Mouse (Mus musculus) G1E (cell line): ENCODE data around the gene Mgp. TPM values are rescaled to one million over a fixed set of nuclear protein-coding genes. Genes with fewer than 3 reads are reported as not detected.

Experiments used
- ATAC-seq: 2 replicates; pipeline ENCODE4 v1.8.0; 2016; ENCODE audit warnings: mild to moderate bottlenecking; ENCODE audit not compliant: insufficient number of reproducible peaks, poor library complexity, low FRiP score, severe bottlenecking; ENCODE audit errors: extremely low read depth
- DNase-seq: peaks from one replicate; pipeline ENCODE4 v3.0.0; 2012; ENCODE audit warnings: low spot score
- H3K27me3 ChIP-seq: 2 replicates; pipeline ENCODE4 v1.6.1; 2012; ENCODE audit warnings: mild to moderate bottlenecking, low read length, inconsistent platforms; ENCODE audit not compliant: insufficient read depth
- H3K36me3 ChIP-seq: replicated peaks from 2 replicates; pipeline ENCODE3; 2012; ENCODE audit warnings: mild to moderate bottlenecking, inconsistent platforms
- H3K4me1 ChIP-seq: 2 replicates; pipeline ENCODE4 v1.6.1; 2012; ENCODE audit warnings: low read depth, low read length, inconsistent platforms, mixed read lengths; ENCODE audit not compliant: insufficient read depth
- H3K4me3 ChIP-seq: 2 replicates; pipeline ENCODE4 v1.5.1; 2012; ENCODE audit warnings: low read depth, mild to moderate bottlenecking, inconsistent platforms, low read length, moderate library complexity, mixed read lengths
- H3K9me3 ChIP-seq: replicated peaks from 2 replicates; pipeline ENCODE4 v1.6.1; 2012; ENCODE audit warnings: inconsistent platforms
- CTCF ChIP-seq: IDR thresholded peaks from 2 replicates; pipeline ENCODE4 v1.5.1; 2012; ENCODE audit warnings: low read depth, low read length, inconsistent platforms, mixed read lengths
- GATA1 ChIP-seq: IDR thresholded peaks from 2 replicates; pipeline ENCODE4 v1.6.1; 2012; ENCODE audit warnings: borderline replicate concordance, low read length, inconsistent platforms, mixed read lengths
- GATA2 ChIP-seq: IDR thresholded peaks from 2 replicates; pipeline ENCODE4 v1.6.1; 2012; ENCODE audit warnings: low read depth, low read length, inconsistent platforms, borderline replicate concordance
- POLR2AphosphoS5 ChIP-seq: IDR thresholded peaks from 2 replicates; pipeline ENCODE4 v1.6.1; 2012; ENCODE audit warnings: low read depth, low read length, inconsistent platforms; ENCODE audit not compliant: insufficient replicate concordance
- TAL1 ChIP-seq: conservative IDR thresholded peaks from 2 replicates; pipeline ENCODE4 v1.6.1; 2012; ENCODE audit warnings: low read depth, low read length, inconsistent platforms, mixed read lengths
- polyA plus RNA-seq: library from polyadenylated mRNA; stranded (reverse); fragments of >175 nt; gene quantifications from 2 replicates; pipeline ENCODE4 v1.2.3, GENCODE M21; 2012
- total RNA-seq, 2 experiments: library from RNA; stranded (forward) in 1 of 2; stranded (reverse) in 1 of 2; fragments of 200-1000 nt in 1 of 2; fragments of >200 nt in 1 of 2; fragmentation: Nextera tagmentation in 1 of 2; gene quantifications; 2 replicates each; pipeline ENCODE4 v1.2.3; 2014 to 2017

The Mgp gene
- total and polyA plus RNA-seq, 3 experiments: 0.16 TPM; not detected in 2

GRCm38 (mm10) chr6:136910247-136910890, 34.7 kb upstream of the Mgp start:
- no peak overlapping the region for H3K4me3 ChIP-seq
- no peaks in the 10 kb centered on the region for H3K36me3 ChIP-seq
- ATAC-seq: no peak
- no peaks in the 10 kb centered on the region for H3K9me3 ChIP-seq
- TF ChIP-seq TAL1 (no peak), GATA1 (no peak), POLR2AphosphoS5 (no peak), GATA2 (no peak), CTCF (no peak)
- no peaks in the 10 kb centered on the region; the same call in 1 of the 2 replicates for H3K4me1 ChIP-seq
- DNase-seq: no peak
- H3K27me3 ChIP-seq: peaks cover 6% of the 10 kb centered on the region; the same call in 1 of the 2 replicates

- no peak for TF ChIP-seq TAL1
- TF ChIP-seq CTCF: no peak
- no peak for TF ChIP-seq GATA1
- TF ChIP-seq POLR2AphosphoS5: no peak
- TF ChIP-seq GATA2: no peak
- Histone ChIP-seq H3K4me3 (no peak overlapping the region), H3K4me1 (no peaks in the 10 kb centered on the region; the same call in 1 of the 2 replicates), H3K27me3 (peaks cover 10% of the 10 kb centered on the region; the same call in 1 of the 2 replicates), H3K9me3 (no peaks in the 10 kb centered on the region), H3K36me3 (no peaks in the 10 kb centered on the region)
- ATAC-seq: no peak
- DNase-seq: no peak
Measured at GRCm38 (mm10) chr6:136906937-136907293, 31.3 kb upstream of the Mgp start.

GRCm38 (mm10) chr6:136906283-136906936, 30.8 kb upstream of the Mgp start:
- DNase-seq: no peak
- H3K27me3 ChIP-seq: peaks cover 10% of the 10 kb centered on the region; the same call in 1 of the 2 replicates
- H3K4me3 ChIP-seq: no peak overlapping the region
- H3K9me3 ChIP-seq: no peaks in the 10 kb centered on the region
- H3K36me3 ChIP-seq: no peaks in the 10 kb centered on the region
- no peak for ATAC-seq
- TF ChIP-seq GATA1 (no peak), POLR2AphosphoS5 (no peak), GATA2 (no peak), CTCF (no peak), TAL1 (no peak)
- no peaks in the 10 kb centered on the region; the same call in 1 of the 2 replicates for H3K4me1 ChIP-seq

- no peaks in the 10 kb centered on the region for H3K9me3 ChIP-seq
- peaks cover 10% of the 10 kb centered on the region; the same call in 1 of the 2 replicates for H3K27me3 ChIP-seq
- DNase-seq: no peak
- ATAC-seq: no peak
- H3K36me3 ChIP-seq: no peaks in the 10 kb centered on the region
- H3K4me1 ChIP-seq: peaks cover 3% of the 10 kb centered on the region
- TF ChIP-seq GATA2 (no peak), CTCF (no peak), POLR2AphosphoS5 (no peak)
- H3K4me3 ChIP-seq: no peak overlapping the region
Measured at GRCm38 (mm10) chr6:136903885-136904470, 28.4 kb upstream of the Mgp start.

GRCm38 (mm10) chr6:136902527-136902926, 26.9 kb upstream of the Mgp start:
- no peak for TF ChIP-seq GATA1
- TF ChIP-seq TAL1: no peak
- no peak for TF ChIP-seq GATA2
- no peak for TF ChIP-seq POLR2AphosphoS5
- TF ChIP-seq CTCF: no peak
- ATAC-seq (no peak), DNase-seq (no peak)
- Histone ChIP-seq H3K36me3 (no peaks in the 10 kb centered on the region), H3K4me3 (no peak overlapping the region), H3K27me3 (peaks cover 10% of the 10 kb centered on the region; the same call in 1 of the 2 replicates), H3K9me3 (no peaks in the 10 kb centered on the region), H3K4me1 (peaks cover 3% of the 10 kb centered on the region)

- no peak overlapping the region for H3K4me3 ChIP-seq
- 0 out of 2 replicates have a peak, but pooled peaks cover 4% of the 10 kb centered on the region for H3K27me3 ChIP-seq
- H3K36me3 ChIP-seq: no peaks in the 10 kb centered on the region
- peaks cover 3% of the 10 kb centered on the region for H3K4me1 ChIP-seq
- peak; percentile 40; the same call in 1 of the 2 replicates for ATAC-seq
- no peaks in the 10 kb centered on the region for H3K9me3 ChIP-seq
- no peak for DNase-seq
- TF ChIP-seq CTCF: no peak
- no peak for TF ChIP-seq TAL1
- no peak for TF ChIP-seq POLR2AphosphoS5
- no peak for TF ChIP-seq GATA2
- no peak for TF ChIP-seq GATA1
Measured at GRCm38 (mm10) chr6:136901010-136901409, 25.4 kb upstream of the Mgp start.
